Mouse (Mus musculus): Measurements from ENCODE around the gene Styx. TPM values are rescaled to one million over a fixed set of nuclear protein-coding genes. Genes with fewer than 3 reads are reported as not detected.
"Not testable (repeated sequence)": the region's sequence is repeated elsewhere in the genome, so short reads cannot be mapped to it uniquely, and the experiment has no call there.

Gene Styx
- total and polyA plus RNA-seq, 3 experiments, result 33.3 to 102 (median 37.3) TPM

DNA sequence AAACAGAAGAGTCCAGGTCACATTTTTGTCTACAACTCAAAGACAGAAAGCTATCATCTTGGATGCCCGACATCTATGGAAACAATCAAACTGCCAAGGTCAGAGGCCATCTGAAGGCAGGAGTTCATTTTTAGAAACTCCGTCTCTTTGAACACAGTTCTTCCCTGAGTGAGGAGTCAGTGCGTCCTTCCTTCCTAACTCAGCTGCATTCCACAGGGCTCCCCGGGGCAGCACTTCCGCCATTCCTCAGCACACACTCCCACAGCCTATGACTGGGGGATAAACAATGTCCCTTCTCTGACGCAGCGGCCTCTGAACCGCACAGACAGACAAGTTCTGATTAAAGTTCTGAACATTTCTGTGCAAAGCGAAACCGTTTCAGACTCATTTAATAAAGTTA is 112.7 kb downstream of the Styx start:
- TF ChIP-seq CTCF (IDR thresholded peaks at IDR 0.05; ENCODE audit: low read depth, low read length) (no peak), GATA1 (IDR thresholded peaks at IDR 0.05; ENCODE audit: borderline replicate concordance, low read length) (no peak)
- H3K9me3 ChIP-seq (replicated peaks), result no peaks in the 10 kb centered on the region
- no peak overlapping the region for H3K4me3 ChIP-seq (ENCODE audit: low read depth, low read length)
- DNase-seq (ENCODE audit: low spot score) (no peak), ATAC-seq (ENCODE audit: extremely low read depth, insufficient number of reproducible peaks, low FRiP score, poor library complexity, severe bottlenecking) (no peak)
- no peaks in the 10 kb centered on the region for H3K27me3 ChIP-seq (ENCODE audit: insufficient read depth, low read length)
- H3K36me3 ChIP-seq (replicated peaks), result no peaks in the 10 kb centered on the region
- peaks cover 19% of the 10 kb centered on the region for H3K4me1 ChIP-seq (ENCODE audit: insufficient read depth, low read depth, low read length)

DNA sequence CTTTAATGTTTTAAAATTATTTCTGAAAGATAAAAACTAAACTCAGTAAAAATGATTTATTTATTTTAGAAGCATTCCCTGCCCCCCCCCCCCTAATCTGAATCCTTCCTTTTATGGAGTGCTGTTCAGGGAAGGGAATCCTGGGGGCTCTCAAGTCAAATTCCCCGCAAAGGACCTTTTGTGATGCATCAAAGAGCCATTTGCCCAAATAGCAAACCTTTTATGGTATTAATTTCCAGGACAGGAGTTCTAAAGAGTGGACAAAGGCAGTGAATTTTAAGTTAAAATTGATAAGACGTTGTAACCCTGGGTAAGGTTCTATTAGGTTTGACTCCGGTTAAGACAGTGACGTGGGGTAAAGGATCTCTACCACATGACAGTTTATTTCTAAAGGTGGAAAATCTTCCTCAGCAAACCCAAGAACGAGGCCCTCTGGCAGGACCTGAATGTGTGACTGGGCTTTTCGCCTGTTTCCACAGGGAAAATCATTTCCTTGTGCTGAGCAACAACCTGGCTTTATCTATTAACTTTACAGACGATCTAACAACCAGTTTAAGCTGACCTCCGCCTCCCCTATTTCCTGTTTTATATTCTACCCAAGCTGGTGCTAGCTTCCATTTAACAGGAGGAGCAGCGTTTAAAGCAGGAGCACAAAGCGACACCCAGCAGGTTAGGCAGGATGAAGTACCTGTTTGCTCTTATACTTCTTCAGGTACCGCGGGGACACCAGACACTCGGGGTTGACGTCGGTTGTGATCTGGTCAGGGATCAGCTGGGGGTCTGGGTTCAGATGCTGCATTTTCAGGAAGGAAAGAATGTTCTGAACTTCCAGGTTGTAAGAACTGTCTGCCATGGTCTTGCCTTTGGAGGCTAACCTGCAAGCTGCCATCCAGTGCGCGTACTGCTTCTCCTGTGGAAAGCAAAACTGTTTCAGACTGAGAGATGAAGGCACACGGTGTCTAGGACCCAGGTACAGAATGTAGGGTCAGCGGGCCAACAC is 113.4 kb downstream of the Styx start:
- H3K36me3 ChIP-seq (replicated peaks), result no peaks in the 10 kb centered on the region
- TF ChIP-seq CTCF (IDR thresholded peaks at IDR 0.05; ENCODE audit: low read depth, low read length) (no peak), TAL1 (conservative IDR thresholded peaks at IDR 0.05; ENCODE audit: low read depth, low read length) (no peak), GATA1 (IDR thresholded peaks at IDR 0.05; ENCODE audit: borderline replicate concordance, low read length) (no peak), GATA2 (IDR thresholded peaks at IDR 0.05; ENCODE audit: borderline replicate concordance, low read depth, low read length) (no peak), POLR2AphosphoS5 (IDR thresholded peaks at IDR 0.05; ENCODE audit: insufficient replicate concordance, low read depth, low read length) (no peak)
- no peak overlapping the region for H3K4me3 ChIP-seq (ENCODE audit: low read depth, low read length)
- H3K4me1 ChIP-seq (ENCODE audit: insufficient read depth, low read depth, low read length), result peaks cover 20% of the 10 kb centered on the region
- ATAC-seq (ENCODE audit: extremely low read depth, insufficient number of reproducible peaks, low FRiP score, poor library complexity, severe bottlenecking) (no peak), DNase-seq (ENCODE audit: low spot score) (no peak)
- H3K27me3 ChIP-seq (ENCODE audit: insufficient read depth, low read length), result no peaks in the 10 kb centered on the region
- H3K9me3 ChIP-seq (replicated peaks), result peaks cover 3% of the 10 kb centered on the region

DNA sequence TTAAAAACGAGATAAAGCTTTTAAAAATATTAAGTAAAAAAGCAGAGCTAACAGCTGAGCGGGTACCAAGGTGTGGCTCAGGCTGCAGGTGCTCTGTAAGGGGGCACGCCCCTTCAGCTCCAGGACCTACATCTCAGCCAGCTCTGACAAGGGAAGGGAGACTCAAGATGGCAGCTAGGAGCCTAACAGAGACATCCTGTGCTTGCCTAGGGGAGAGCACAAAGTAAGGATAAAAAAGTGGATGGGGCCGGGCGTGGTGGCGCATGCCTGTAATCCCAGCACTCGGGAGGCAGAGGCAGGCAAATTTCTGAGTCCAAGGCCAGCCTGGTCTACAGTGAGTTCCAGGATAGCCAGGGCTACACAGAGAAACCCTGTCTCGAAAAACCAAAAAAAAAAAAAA is 115.5 kb downstream of the Styx start:
- not testable (repeated sequence) for ATAC-seq (ENCODE audit: extremely low read depth, insufficient number of reproducible peaks, low FRiP score, poor library complexity, severe bottlenecking); DNase-seq (ENCODE audit: low spot score); H3K36me3 ChIP-seq (replicated peaks); H3K27me3 ChIP-seq (ENCODE audit: insufficient read depth, low read length); H3K4me3 ChIP-seq (ENCODE audit: low read depth, low read length); H3K9me3 ChIP-seq (replicated peaks)
- H3K4me1 ChIP-seq (ENCODE audit: insufficient read depth, low read depth, low read length), result peaks cover 13% of the 10 kb centered on the region

DNA sequence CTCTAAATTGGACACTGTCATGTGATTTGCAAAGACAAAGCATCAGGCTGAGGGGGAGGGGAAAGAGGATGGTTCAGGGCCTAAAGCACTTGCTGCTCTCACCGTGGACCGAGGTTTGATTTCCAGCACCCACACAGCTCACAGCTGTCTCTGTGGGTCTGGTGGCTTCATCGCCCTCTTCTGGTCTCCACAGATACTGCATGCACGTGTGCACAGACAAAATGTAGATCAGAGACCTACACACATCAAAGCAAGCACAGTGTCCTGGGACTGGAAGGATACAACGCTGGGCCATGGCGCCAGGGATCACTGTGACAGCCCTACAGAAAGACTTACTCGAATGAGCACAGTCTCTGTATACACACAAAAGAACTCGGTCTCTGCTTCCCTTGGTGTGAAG is 118.6 kb downstream of the Styx start:
- H3K4me3 ChIP-seq (ENCODE audit: low read depth, low read length), result no peak overlapping the region
- H3K4me1 ChIP-seq (ENCODE audit: insufficient read depth, low read depth, low read length), result peaks cover 10% of the 10 kb centered on the region
- no peaks in the 10 kb centered on the region for H3K27me3 ChIP-seq (ENCODE audit: insufficient read depth, low read length)
- TF ChIP-seq GATA1 (IDR thresholded peaks at IDR 0.05; ENCODE audit: borderline replicate concordance, low read length) (no peak), GATA2 (IDR thresholded peaks at IDR 0.05; ENCODE audit: borderline replicate concordance, low read depth, low read length) (no peak), TAL1 (conservative IDR thresholded peaks at IDR 0.05; ENCODE audit: low read depth, low read length) (no peak), POLR2AphosphoS5 (IDR thresholded peaks at IDR 0.05; ENCODE audit: insufficient replicate concordance, low read depth, low read length) (no peak), CTCF (IDR thresholded peaks at IDR 0.05; ENCODE audit: low read depth, low read length) (peak; percentile 25; the same call in 1 of the 2 replicates)
- DNase-seq (ENCODE audit: low spot score) (no peak), ATAC-seq (ENCODE audit: extremely low read depth, insufficient number of reproducible peaks, low FRiP score, poor library complexity, severe bottlenecking) (no peak)
- H3K36me3 ChIP-seq (replicated peaks), result no peaks in the 10 kb centered on the region
- H3K9me3 ChIP-seq (replicated peaks), result peaks cover 5% of the 10 kb centered on the region

Other genes with a start within 250 kb of the Styx start
- not detected in 2 replicates for gene Gpr137c, start 131.4 kb upstream of the Styx start, total RNA-seq (2014; fragmentation: Nextera tagmentation)
- gene Gpr137c, start 131.4 kb upstream of the Styx start, total RNA-seq (2017), result 0.12 and 0.49 TPM in 2 replicates
- not detected in 2 replicates for gene Gpr137c, start 131.4 kb upstream of the Styx start, polyA plus RNA-seq (2012)
- not detected in 2 replicates for gene Txndc16, start 130.8 kb upstream of the Styx start, total RNA-seq (2014; fragmentation: Nextera tagmentation)
- 0.41 and 0.71 TPM in 2 replicates for gene Txndc16, start 130.8 kb upstream of the Styx start, total RNA-seq (2017)
- gene Txndc16, start 130.8 kb upstream of the Styx start, polyA plus RNA-seq (2012), result 0.07 TPM in 1 of 2 replicates, not detected in the other
- 523 and 551 TPM in 2 replicates for gene Ero1l, start 32.3 kb upstream of the Styx start, total RNA-seq (2014; fragmentation: Nextera tagmentation)
- 603 and 672 TPM in 2 replicates for gene Ero1l, start 32.3 kb upstream of the Styx start, total RNA-seq (2017)
- 9.0 and 11.8 TPM in 2 replicates for gene Ero1l, start 32.3 kb upstream of the Styx start, polyA plus RNA-seq (2012)
- 223 and 309 TPM in 2 replicates for gene Psmc6, start 21.3 kb upstream of the Styx start, total RNA-seq (2014; fragmentation: Nextera tagmentation)
- gene Psmc6, start 21.3 kb upstream of the Styx start, total RNA-seq (2017), result 318 and 319 TPM in 2 replicates
- gene Psmc6, start 21.3 kb upstream of the Styx start, polyA plus RNA-seq (2012), result 10.5 and 11.5 TPM in 2 replicates
- 35.2 and 38.5 TPM in 2 replicates for gene Gnpnat1, start 53.8 kb downstream of the Styx start, total RNA-seq (2014; fragmentation: Nextera tagmentation)
- 20.2 and 20.9 TPM in 2 replicates for gene Gnpnat1, start 53.8 kb downstream of the Styx start, total RNA-seq (2017)
- gene Gnpnat1, start 53.8 kb downstream of the Styx start, polyA plus RNA-seq (2012), result 4.8 and 6.2 TPM in 2 replicates
- gene Fermt2, start 179.0 kb downstream of the Styx start, total RNA-seq (2014; fragmentation: Nextera tagmentation), result not detected in 2 replicates
- 0.17 and 0.60 TPM in 2 replicates for gene Fermt2, start 179.0 kb downstream of the Styx start, total RNA-seq (2017)
- not detected in 2 replicates for gene Fermt2, start 179.0 kb downstream of the Styx start, polyA plus RNA-seq (2012)

Data from G1E (cell line).